Mouse (Mus musculus): ENCODE measurements around the gene Ackr2. TPM values are rescaled to one million over a fixed set of nuclear protein-coding genes. Genes with fewer than 3 reads are reported as not detected.

Gene Ackr2
- polyA plus RNA-seq, 1 experiment from 2014 or later: 3.0 TPM

GRCm38 (mm10) chr9:121951114-121951423 lies 52.9 kb downstream of the Ackr2 start:
- H3K9me3 ChIP-seq: no peaks in the 10 kb centered on the region
- 30% methylated on average over 4 of the region's 4 CpGs for WGBS
- H3K27me3 ChIP-seq: no peaks in the 10 kb centered on the region
- H3K36me3 ChIP-seq: no peaks in the 10 kb centered on the region
- ATAC-seq (ENCODE audit: low FRiP score, low read depth): 0 out of 2 replicates have a peak, but pooled peaks have one; percentile 62
- H3K9ac ChIP-seq: peak overlapping the region; percentile 3; the same call in 1 of the 2 replicates
- peak overlapping the region; percentile 52 for H3K4me2 ChIP-seq
- H3K4me3 ChIP-seq: peak overlapping the region; percentile 19
- peaks cover 10% of the 10 kb centered on the region for H3K4me1 ChIP-seq (replicated peaks)
- H3K27ac ChIP-seq (replicated peaks): peak overlapping the region; percentile 77; the same call in 1 of the 2 replicates

GRCm38 (mm10) chr9:121952596-121952995 lies 54.4 kb downstream of the Ackr2 start:
- 88% methylated on average over 6 of the region's 6 CpGs for WGBS

GRCm38 (mm10) chr9:121959966-121960635 lies 61.9 kb downstream of the Ackr2 start:
- no peaks in the 10 kb centered on the region for H3K36me3 ChIP-seq
- no peak overlapping the region for H3K27ac ChIP-seq (replicated peaks)
- no peak for ATAC-seq (ENCODE audit: low FRiP score, low read depth)
- H3K4me2 ChIP-seq: no peak overlapping the region
- no peak overlapping the region for H3K9ac ChIP-seq
- H3K4me1 ChIP-seq (replicated peaks): no peaks in the 10 kb centered on the region
- no peak overlapping the region for H3K4me3 ChIP-seq
- 52% methylated on average over 7 of the region's 7 CpGs for WGBS
- H3K27me3 ChIP-seq: no peaks in the 10 kb centered on the region
- H3K9me3 ChIP-seq: no peaks in the 10 kb centered on the region

More at GRCm38 (mm10) chr9:121952596-121952995, 54.4 kb downstream of the Ackr2 start:
- no peak overlapping the region for H3K4me3 ChIP-seq
- peaks cover 10% of the 10 kb centered on the region for H3K4me1 ChIP-seq (replicated peaks)
- no peak for ATAC-seq (ENCODE audit: low FRiP score, low read depth)
- H3K9ac ChIP-seq: no peak overlapping the region
- H3K36me3 ChIP-seq: no peaks in the 10 kb centered on the region
- H3K9me3 ChIP-seq: no peaks in the 10 kb centered on the region
- H3K27ac ChIP-seq (replicated peaks): no peak overlapping the region
- H3K4me2 ChIP-seq: no peak overlapping the region
- no peaks in the 10 kb centered on the region for H3K27me3 ChIP-seq

Other genes starting within 250 kb of the Ackr2 start
- gene Sec22c, start 192.9 kb upstream of the Ackr2 start, polyA plus RNA-seq (2015; fragmentation: Nextera tagmentation; extraction: Ambion mirVana): 30.3 and 32.8 TPM in 2 replicates
- 168 and 174 TPM in 2 replicates for gene Ss18l2, start 188.0 kb upstream of the Ackr2 start, polyA plus RNA-seq (2015; fragmentation: Nextera tagmentation; extraction: Ambion mirVana)
- 45.0 and 53.8 TPM in 2 replicates for gene Nktr, start 179.2 kb upstream of the Ackr2 start, polyA plus RNA-seq (2015; fragmentation: Nextera tagmentation; extraction: Ambion mirVana)
- gene Zfp651, start 139.0 kb upstream of the Ackr2 start, polyA plus RNA-seq (2015; fragmentation: Nextera tagmentation; extraction: Ambion mirVana): 32.9 and 33.2 TPM in 2 replicates
- gene Klhl40, start 120.7 kb upstream of the Ackr2 start, polyA plus RNA-seq (2015; fragmentation: Nextera tagmentation; extraction: Ambion mirVana): 1.4 and 1.8 TPM in 2 replicates
- gene Hhatl, start 105.8 kb upstream of the Ackr2 start, polyA plus RNA-seq (2015; fragmentation: Nextera tagmentation; extraction: Ambion mirVana): 0.14 and 0.19 TPM in 2 replicates
- gene Ccdc13, start 58.9 kb upstream of the Ackr2 start, polyA plus RNA-seq (2015; fragmentation: Nextera tagmentation; extraction: Ambion mirVana): 3.2 and 3.5 TPM in 2 replicates
- 157 and 160 TPM in 2 replicates for gene Higd1a, start 40.0 kb upstream of the Ackr2 start, polyA plus RNA-seq (2015; fragmentation: Nextera tagmentation; extraction: Ambion mirVana)
- gene Cyp8b1, start 17.9 kb downstream of the Ackr2 start, polyA plus RNA-seq (2015; fragmentation: Nextera tagmentation; extraction: Ambion mirVana): not detected in 2 replicates
- gene Fam198a, start 52.6 kb downstream of the Ackr2 start, polyA plus RNA-seq (2015; fragmentation: Nextera tagmentation; extraction: Ambion mirVana): 1.8 and 2.1 TPM in 2 replicates
- 36.1 and 36.2 TPM in 2 replicates for gene Pomgnt2, start 98.8 kb downstream of the Ackr2 start, polyA plus RNA-seq (2015; fragmentation: Nextera tagmentation; extraction: Ambion mirVana)
- gene Snrk, start 218.9 kb downstream of the Ackr2 start, polyA plus RNA-seq (2015; fragmentation: Nextera tagmentation; extraction: Ambion mirVana): 71.9 and 80.2 TPM in 2 replicates